Mouse (Mus musculus): ENCODE measurements around the gene Ackr1.
A peak's percentile ranks its signal among the peaks of the same experiment; 100 is the strongest.

Gene Ackr1

GRCm38 (mm10) chr1:173333312-173334253 is at the start of gene Ackr1:
Ackr1 (minus strand) TSS chr1:173333750.
- no peak for DNase-seq (ENCODE audit: low spot score in 2 of 2)

GRCm38 (mm10) chr1:173381436-173381835 is 47.9 kb upstream of the Ackr1 start:
- DNase-seq (ENCODE audit: low spot score in 2 of 2) = no peak

DNA sequence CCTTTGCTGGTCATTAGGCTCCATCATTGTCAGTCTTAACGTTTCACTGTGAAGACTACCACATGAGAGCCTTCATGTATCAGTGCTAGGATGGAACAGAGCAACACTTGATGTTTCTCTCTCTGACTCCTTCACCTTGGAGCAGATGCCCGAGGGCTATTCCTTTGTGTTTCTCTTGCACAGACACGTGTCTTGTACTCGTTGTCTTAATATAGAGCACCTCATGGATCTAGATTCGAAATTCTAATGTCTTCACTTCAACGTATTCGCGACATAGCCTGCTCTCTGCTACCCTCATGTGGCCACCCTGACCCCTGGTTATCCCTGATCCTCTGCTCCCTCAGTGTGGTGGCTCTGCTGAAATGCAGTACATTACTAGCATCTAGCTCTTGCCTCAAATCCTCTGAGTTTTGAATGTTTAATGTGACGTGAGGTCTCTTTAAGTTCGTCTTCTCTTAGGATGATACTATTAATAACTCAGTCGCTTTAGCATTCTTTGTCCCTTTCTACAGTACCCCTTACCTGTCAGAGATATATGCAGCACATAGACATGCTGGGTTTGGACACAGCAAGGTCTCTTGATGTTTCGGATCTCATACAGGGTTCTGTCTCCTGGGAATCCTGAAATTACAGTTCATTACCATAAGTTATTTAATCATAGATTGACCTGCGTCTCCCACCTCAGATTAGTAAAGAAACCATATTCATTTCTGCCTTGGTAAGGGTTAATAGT is 44.0 kb upstream of the Ackr1 start:
- DNase-seq (ENCODE audit: low spot score in 2 of 2) = peak; percentile 22 to 43

- no peak for DNase-seq (ENCODE audit: low spot score in 2 of 2)
These were observed 40.5 kb upstream of the Ackr1 start for GRCm38 (mm10) chr1:173374020-173374419.

DNA sequence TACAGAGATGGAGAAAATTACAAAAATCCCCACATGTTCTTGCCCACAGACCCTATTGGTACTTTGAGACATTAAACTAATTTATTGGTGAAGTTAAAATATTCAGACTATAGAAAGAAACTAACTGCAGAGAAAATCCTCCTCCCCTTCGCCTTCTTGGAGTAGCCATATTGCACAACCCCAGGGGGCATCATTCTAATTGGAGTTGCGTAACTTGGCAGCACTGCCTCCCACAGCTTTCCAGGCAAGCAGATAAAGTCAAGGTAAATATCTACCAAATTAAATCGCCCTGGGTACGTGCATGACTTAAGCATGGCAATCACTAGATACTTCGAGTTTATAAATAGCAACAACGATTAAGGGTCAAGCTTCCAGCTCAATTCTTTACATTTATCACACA is 38.0 kb upstream of the Ackr1 start:
- no peak for DNase-seq (ENCODE audit: low spot score in 2 of 2)

- DNase-seq (ENCODE audit: low spot score in 2 of 2) = no peak
These were observed 36.9 kb upstream of the Ackr1 start for GRCm38 (mm10) chr1:173370456-173370855.

DNA sequence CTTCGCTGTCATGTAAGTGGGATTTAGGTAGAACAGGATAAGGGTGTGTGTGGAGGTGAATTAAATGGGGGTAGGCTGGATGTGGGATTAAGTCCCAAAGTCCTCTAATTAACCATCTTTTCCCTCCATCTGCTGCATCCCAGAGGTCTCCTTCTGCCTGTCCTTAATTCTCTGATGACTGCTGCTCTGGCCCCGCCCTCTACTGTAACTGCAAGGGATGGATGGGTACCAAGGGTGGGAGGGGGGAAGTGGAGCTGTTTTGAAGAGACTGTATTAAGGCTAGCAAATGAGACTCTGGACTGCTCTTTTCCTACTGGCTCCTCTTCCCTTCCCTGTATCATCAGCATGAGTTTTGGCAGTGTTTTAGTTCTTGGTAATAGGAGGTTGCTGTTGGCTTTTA is 36.1 kb upstream of the Ackr1 start:
- no peak for DNase-seq (ENCODE audit: low spot score in 2 of 2)

GRCm38 (mm10) chr1:173367356-173368046 is 34.0 kb upstream of the Ackr1 start, which contains the start of gene Cadm3:
Cadm3 (minus strand) TSS chr1:173367695.
- DNase-seq (ENCODE audit: low spot score in 2 of 2) = peak in 1 of 2 experiments; percentile 16

DNA sequence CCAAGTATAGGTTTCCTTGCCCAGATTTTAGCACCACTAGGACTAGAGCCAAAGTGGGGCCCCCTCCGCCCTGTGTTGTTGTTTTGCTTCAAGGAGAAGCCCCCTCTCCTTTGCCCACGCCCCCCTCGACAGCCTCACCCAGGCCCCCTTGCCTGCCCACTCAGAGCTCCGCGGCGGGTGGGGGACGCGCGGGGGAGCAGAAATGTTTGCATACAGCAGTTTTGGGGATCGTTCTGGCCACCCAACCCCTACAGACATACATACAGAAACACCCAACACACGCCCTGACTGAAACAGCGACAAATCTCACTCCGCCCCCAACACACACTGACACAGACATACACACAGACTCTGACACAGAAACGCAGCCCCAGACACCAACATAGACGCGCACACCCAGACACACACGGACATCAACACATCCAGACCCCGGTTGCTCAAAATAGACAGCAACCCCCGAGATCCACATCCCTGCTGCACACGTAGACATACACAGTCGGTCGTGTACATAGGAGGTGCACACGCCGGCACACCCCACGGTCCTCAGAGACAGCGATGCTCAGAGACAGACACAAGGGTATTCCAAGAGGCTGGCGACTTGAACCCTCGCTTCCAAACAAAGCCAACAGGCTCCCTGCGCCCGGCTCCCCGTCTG is 33.3 kb upstream of the Ackr1 start:
- DNase-seq (ENCODE audit: low spot score in 2 of 2) = no peak

DNA sequence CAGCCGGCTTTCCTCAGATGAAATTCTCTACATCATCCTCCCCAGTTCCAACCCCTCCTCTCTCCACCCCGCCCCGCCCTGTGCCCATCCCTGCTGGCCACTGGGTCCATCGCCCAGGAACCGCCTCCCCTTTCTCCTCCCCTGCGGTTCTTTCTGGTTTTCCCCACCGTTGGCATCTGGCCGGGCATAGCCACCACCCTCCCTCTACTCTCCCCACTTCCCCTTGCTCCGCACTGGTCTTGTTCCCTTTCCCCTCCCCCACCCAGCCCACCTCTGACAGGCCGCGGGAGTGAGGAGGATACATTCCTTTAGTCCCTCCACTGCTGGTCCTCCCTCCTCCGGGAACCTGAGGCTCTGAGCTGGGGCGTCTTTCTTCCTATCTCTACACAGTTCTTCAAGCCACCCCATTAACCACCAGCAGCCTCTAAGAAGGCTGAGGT is 32.4 kb upstream of the Ackr1 start:
- no peak for DNase-seq (ENCODE audit: low spot score in 2 of 2)

GRCm38 (mm10) chr1:173364125-173364800 is 30.7 kb upstream of the Ackr1 start:
- no peak for DNase-seq (ENCODE audit: low spot score in 2 of 2)

- no peak for DNase-seq (ENCODE audit: low spot score in 2 of 2)
These were observed 29.9 kb upstream of the Ackr1 start for GRCm38 (mm10) chr1:173363436-173363835.

GRCm38 (mm10) chr1:173361651-173362050 is 28.1 kb upstream of the Ackr1 start:
- DNase-seq (ENCODE audit: low spot score in 2 of 2) = peak; percentile 31 to 48

DNA sequence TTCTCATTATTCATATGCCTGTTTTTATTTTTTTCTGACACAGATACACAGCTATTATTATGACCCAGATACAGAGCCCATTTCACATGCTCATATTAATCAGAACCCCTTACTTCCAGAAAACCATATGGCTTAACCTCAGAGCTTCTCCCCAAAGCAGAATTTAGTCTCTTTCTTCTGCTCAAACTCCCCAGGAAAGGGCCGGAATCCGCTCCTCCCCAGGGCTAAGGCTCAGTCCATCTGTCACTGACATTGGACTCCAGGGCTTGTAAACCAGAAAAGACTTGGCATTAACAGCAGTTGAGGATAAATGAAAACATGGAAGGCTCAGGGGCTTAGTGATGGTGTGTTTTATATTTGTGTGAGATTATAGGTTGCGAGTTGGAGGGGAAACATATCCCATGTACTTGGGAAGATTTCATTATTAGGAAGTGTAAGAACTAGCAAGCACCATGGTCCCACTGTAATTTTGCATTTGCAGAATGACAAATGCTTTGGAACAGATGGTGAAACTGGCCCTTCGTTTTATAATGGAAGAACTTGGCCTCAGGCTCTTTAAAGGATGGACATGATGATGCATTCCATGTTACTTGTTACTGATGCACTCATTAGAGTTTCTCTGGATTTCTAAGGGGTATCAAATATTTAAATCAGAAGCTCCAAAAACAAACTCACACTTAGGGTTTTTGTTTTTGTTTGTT is 26.2 kb upstream of the Ackr1 start:
- no peak for DNase-seq (ENCODE audit: low spot score in 2 of 2)

DNA sequence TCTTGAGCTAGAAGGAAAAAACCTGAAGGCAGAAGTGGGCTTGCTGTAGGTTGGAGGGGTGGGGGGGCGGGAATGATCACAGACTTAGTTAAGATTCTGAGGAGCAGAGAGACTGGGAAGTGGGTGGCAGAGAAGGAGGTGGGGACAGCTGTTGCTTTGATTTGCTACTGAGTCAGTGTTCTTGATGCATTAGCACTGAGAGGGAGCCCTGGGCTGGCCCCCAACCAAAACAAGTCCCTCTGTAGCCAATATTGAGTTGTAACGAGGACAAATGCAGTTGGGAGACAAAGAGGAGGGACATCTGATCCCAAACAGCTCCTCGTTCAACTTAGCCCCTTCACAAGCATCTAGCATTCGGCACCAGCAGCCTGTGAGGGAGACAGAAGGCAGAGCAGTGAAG is 24.2 kb upstream of the Ackr1 start:
- DNase-seq (ENCODE audit: low spot score in 2 of 2) = no peak

GRCm38 (mm10) chr1:173356699-173357098 is 23.1 kb upstream of the Ackr1 start:
- DNase-seq (ENCODE audit: low spot score in 2 of 2) = no peak

DNA sequence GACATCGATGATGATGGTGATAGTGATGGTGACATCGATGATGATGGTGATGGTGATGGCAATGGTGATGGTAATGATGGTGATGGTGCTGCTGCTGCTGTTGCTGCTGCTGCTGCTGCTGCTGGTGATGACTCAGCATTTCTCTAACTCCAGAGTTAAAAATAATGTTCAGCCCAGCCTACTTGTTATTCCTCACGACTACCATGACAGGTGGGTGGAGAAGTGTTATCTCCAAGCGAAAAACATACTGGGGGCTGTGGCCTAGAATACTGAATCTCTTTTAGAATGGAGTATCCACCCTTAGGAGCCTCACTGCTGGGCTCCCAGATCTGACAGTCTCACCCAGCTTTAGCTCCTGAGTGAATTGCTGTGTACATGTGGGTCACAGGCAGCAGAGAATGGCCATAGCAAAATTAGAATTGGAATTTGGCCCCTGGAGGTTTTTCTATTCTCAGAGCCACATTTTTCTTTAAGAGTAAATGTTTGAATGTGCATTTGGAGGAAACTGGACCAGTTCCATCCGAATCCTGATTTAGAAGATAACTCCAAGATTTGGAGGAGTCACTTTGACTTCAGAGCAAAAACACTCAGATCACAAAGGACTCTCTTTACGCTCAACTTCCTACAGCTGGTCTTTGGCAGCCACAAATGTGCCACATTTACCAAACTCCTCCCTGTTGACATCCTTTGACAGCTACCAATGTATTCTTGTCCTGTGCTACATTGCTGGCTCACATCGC is 21.7 kb upstream of the Ackr1 start:
- DNase-seq (ENCODE audit: low spot score in 2 of 2) = no peak

- DNase-seq (ENCODE audit: low spot score in 2 of 2) = no peak
These were observed 16.9 kb upstream of the Ackr1 start, which contains the start of gene Aim2 for GRCm38 (mm10) chr1:173350372-173350957. Aim2 (plus strand) TSS chr1:173350879.

DNA sequence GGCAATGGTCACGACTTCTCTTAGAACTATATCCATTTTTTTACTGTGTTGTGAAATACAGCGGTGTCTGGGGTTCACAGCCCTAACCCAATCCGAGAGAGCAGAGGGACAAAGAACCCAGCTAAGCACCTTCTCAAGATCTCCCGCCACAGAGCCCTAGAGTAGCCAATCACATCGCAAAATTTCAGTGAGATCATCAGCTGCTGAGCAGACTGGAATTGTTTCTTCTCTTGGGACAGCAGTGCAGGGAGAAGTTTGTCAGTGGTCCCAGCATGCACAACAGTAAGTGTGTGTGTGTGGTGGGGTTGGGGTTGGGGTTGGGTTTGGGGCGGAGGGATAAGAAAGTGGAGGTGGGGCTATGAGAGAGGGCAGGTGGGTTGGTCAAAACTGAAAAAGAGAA is 16.4 kb upstream of the Ackr1 start:
- DNase-seq (ENCODE audit: low spot score in 2 of 2) = no peak

Data from urinary bladder, postnatal 36 days (tissue).